Mouse (Mus musculus): ENCODE results near the gene Vps26c.
"Not testable (repeated sequence)": the region's sequence is repeated elsewhere in the genome, so short reads cannot be mapped to it uniquely, and the experiment has no call there.

Gene Vps26c

GRCm38 (mm10) chr16:94545781-94546562, 19.3 kb upstream of the Vps26c start:
- DNase-seq (ENCODE audit: low read depth), result no peak

- peak; percentile 35 for DNase-seq (ENCODE audit: low read depth)
Measured at GRCm38 (mm10) chr16:94544540-94545105, 18.0 kb upstream of the Vps26c start.

GRCm38 (mm10) chr16:94542898-94543297, 16.3 kb upstream of the Vps26c start:
- no peak for DNase-seq (ENCODE audit: low read depth)

- DNase-seq (ENCODE audit: low read depth), result no peak
Measured at GRCm38 (mm10) chr16:94540140-94540539, 13.5 kb upstream of the Vps26c start.

- peak; percentile 44 for DNase-seq (ENCODE audit: low read depth)
Measured at GRCm38 (mm10) chr16:94537159-94537527, 10.5 kb upstream of the Vps26c start.

- peak; percentile 74 for DNase-seq (ENCODE audit: low read depth)
Measured at GRCm38 (mm10) chr16:94536417-94537158, 10.0 kb upstream of the Vps26c start.

GRCm38 (mm10) chr16:94535716-94536115, 9.1 kb upstream of the Vps26c start:
- no peak for DNase-seq (ENCODE audit: low read depth)

GRCm38 (mm10) chr16:94533679-94534078, 7.0 kb upstream of the Vps26c start:
- DNase-seq (ENCODE audit: low read depth), result no peak

GRCm38 (mm10) chr16:94531268-94531667, 4.6 kb upstream of the Vps26c start:
- no peak for DNase-seq (ENCODE audit: low read depth)

GRCm38 (mm10) chr16:94527546-94527945, 916 bp upstream of the Vps26c start:
- DNase-seq (ENCODE audit: low read depth), result no peak

GRCm38 (mm10) chr16:94527152-94527534, 513 bp upstream of the Vps26c start:
- DNase-seq (ENCODE audit: low read depth), result peak; percentile 5

- no peak for DNase-seq (ENCODE audit: low read depth)
Measured at GRCm38 (mm10) chr16:94525955-94526343, 681 bp downstream of the Vps26c start.

- DNase-seq (ENCODE audit: low read depth), result no peak
Measured at GRCm38 (mm10) chr16:94524691-94525090, 1.9 kb downstream of the Vps26c start.

- no peak for DNase-seq (ENCODE audit: low read depth)
Measured at GRCm38 (mm10) chr16:94523594-94524377, 2.8 kb downstream of the Vps26c start.

GRCm38 (mm10) chr16:94519028-94519427, 7.6 kb downstream of the Vps26c start:
- DNase-seq (ENCODE audit: low read depth), result no peak

- no peak for DNase-seq (ENCODE audit: low read depth)
Measured at GRCm38 (mm10) chr16:94517606-94518005, 9.0 kb downstream of the Vps26c start.

GRCm38 (mm10) chr16:94509983-94510382, 16.6 kb downstream of the Vps26c start:
- peak; percentile 13 for DNase-seq (ENCODE audit: low read depth)

- DNase-seq (ENCODE audit: low read depth), result no peak
Measured at GRCm38 (mm10) chr16:94508769-94509168, 17.9 kb downstream of the Vps26c start.

- DNase-seq (ENCODE audit: low read depth), result no peak
Measured at GRCm38 (mm10) chr16:94507071-94507470, 19.6 kb downstream of the Vps26c start.

GRCm38 (mm10) chr16:94504192-94504591, 22.4 kb downstream of the Vps26c start:
- no peak for DNase-seq (ENCODE audit: low read depth)

GRCm38 (mm10) chr16:94497911-94498310, 28.7 kb downstream of the Vps26c start:
- peak; percentile 65 for DNase-seq (ENCODE audit: low read depth)

- not testable (repeated sequence) for DNase-seq (ENCODE audit: low read depth)
Measured at GRCm38 (mm10) chr16:94497176-94497575, 29.5 kb downstream of the Vps26c start.
